Mouse (Mus musculus) CD4-positive naive resting alpha-beta T cell, adult 76 days (primary cell): ENCODE measurements around the gene C1qtnf3. TPM values are rescaled to one million over a fixed set of nuclear protein-coding genes. Genes with fewer than 3 reads are reported as not detected.

ENCODE experiments used
- total RNA-seq: library from RNA; stranded (reverse); gene quantifications from one replicate; pipeline ENCODE4 v1.2.4, GENCODE M21; 2023

Gene C1qtnf3
- total RNA-seq: not detected

DNA sequence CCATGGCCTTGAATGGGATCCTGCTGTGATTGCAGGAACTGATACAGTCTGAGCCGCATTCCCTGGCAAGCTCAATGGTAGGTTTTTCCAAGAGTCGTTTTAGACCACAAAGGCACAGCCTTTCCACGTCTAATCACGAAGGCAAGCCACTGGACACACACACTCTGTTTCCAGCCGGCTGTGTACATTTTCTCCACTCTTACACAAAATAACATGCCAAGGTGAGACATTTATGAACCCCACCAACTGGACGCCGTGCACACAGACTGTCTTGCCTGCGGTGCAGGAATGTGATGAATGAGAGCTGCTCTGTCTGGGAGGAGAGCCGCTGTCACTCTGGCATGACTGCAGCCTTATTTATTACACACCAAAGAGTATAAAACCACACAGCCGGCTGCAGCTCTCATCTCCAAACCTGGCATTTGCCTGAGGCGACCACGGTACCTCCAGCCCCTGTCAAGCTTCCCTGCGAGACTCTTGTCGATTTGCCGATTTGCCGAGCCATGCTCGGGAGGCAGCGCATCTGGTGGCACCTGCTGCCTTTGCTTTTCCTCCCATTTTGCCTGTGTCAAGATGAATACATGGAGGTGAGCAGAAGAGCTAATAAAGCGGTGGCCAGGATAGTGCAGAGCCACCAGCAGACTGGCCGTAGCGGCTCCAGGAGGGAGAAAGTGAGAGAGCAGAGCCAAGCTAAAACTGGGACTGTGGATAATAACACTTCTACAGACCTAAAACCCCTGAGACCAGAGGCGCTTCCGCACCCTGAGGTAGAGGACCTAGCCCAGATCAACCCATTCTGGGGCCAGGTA, at the start of gene C1qtnf3:
TSS of gene C1qtnf3 (plus strand) at position 382 of the 809 bp plus-strand sequence.

DNA sequence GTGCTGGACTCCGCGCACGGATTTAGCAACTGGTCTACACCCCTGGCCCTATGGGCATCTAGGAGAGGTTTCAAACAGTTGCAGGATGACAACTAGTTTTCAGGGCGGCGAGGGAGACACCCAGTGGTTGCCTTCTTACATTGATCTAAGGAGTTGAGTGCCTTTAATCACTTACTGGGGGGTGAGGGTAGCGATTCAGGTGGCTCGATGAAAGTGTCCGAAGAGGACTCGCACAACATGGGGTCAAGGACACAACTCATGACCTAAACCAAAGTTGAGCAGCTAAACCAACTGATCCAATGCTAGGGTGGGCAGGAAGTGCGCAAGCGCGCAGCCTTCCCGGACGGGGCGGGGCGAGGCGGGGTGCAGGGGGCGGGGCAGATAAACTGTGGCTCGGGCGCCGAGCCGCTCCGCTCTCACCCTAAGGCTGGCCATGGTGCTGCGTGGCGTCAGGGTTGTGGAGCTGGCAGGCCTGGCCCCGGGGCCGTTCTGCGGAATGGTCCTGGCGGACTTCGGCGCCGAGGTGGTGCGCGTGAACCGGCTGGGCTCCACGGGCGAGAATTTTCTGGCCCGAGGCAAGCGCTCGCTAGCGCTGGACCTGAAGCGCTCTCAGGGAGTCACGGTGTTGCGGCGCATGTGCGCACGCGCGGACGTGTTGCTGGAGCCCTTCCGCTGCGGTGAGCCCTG, 29.4 kb downstream of the C1qtnf3 start, which contains the start of gene Amacr:
TSS of gene Amacr (plus strand) at position 380 of the 687 bp plus-strand sequence.

DNA sequence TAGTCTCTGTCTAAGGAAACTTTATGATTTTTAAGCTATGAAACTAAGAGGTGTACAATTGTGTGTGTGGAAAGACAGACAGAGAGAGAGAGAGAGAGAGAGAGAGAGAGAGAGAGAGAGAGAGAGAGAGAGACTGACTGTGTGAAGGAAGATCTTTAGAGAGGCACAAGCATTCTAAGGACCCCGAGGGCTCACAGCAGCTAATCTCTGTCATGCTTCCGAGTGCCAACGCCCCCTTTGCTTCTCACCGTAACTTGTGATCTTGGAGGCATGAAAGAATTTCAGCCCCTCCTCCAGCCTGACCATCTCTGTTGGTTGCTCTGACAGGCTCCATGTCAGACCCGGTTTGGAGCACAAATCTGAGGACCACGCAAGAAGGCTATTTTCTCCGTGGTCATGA, 48.3 kb downstream of the C1qtnf3 start, which contains the start of gene Slc45a2:
TSS of gene Slc45a2 (plus strand) at position 301 of the 400 bp plus-strand sequence.

Other genes starting within 250 kb of the C1qtnf3 start
- gene Rai14, start 237.7 kb upstream of the C1qtnf3 start, total RNA-seq: 0.79 TPM
- gene Amacr, start 29.4 kb downstream of the C1qtnf3 start, total RNA-seq: 4.0 TPM
- not detected for gene Slc45a2, start 48.4 kb downstream of the C1qtnf3 start, total RNA-seq
- gene Rxfp3, start 85.7 kb downstream of the C1qtnf3 start, total RNA-seq: not detected
- not detected for gene Adamts12, start 112.5 kb downstream of the C1qtnf3 start, total RNA-seq